Mouse (Mus musculus) retina, postnatal 7 days (tissue): ENCODE measurements around the gene 2410004B18Rik.
"Not testable (repeated sequence)": the region's sequence is repeated elsewhere in the genome, so short reads cannot be mapped to it uniquely, and the experiment has no call there.

Experiments used
- DNase-seq: peaks from one replicate; pipeline ENCODE4 v3.0.0-alpha.2; 2012; ENCODE audit warnings: low read depth, low spot score

Gene 2410004B18Rik

GRCm38 (mm10) chr3:145964473-145964872, 26.7 kb downstream of the 2410004B18Rik start:
- DNase-seq = peak; percentile 25

- not testable (repeated sequence) for DNase-seq
Measured at GRCm38 (mm10) chr3:145965583-145965982, 27.8 kb downstream of the 2410004B18Rik start.

GRCm38 (mm10) chr3:145966806-145967205, 29.0 kb downstream of the 2410004B18Rik start:
- no peak for DNase-seq

- DNase-seq = no peak
Measured at GRCm38 (mm10) chr3:145969031-145969501, 31.3 kb downstream of the 2410004B18Rik start.

GRCm38 (mm10) chr3:145971501-145971900, 33.7 kb downstream of the 2410004B18Rik start:
- no peak for DNase-seq

- no peak for DNase-seq
Measured at GRCm38 (mm10) chr3:145974986-145975385, 37.2 kb downstream of the 2410004B18Rik start.

- DNase-seq = no peak
Measured at GRCm38 (mm10) chr3:145985333-145985925, 47.6 kb downstream of the 2410004B18Rik start.

GRCm38 (mm10) chr3:145986317-145987001, 48.6 kb downstream of the 2410004B18Rik start:
- DNase-seq = no peak

- peak; percentile 43 for DNase-seq
Measured at GRCm38 (mm10) chr3:145987268-145987969, 49.6 kb downstream of the 2410004B18Rik start, which contains the start of gene Syde2. Syde2 (plus strand) TSS chr3:145987870.

- peak; percentile 40 for DNase-seq
Measured at GRCm38 (mm10) chr3:145987970-145988683, 50.3 kb downstream of the 2410004B18Rik start.

GRCm38 (mm10) chr3:145988684-145989575, 51.1 kb downstream of the 2410004B18Rik start:
- DNase-seq = no peak

GRCm38 (mm10) chr3:145989576-145990081, 51.8 kb downstream of the 2410004B18Rik start:
- DNase-seq = no peak

- DNase-seq = no peak
Measured at GRCm38 (mm10) chr3:145991130-145991529, 53.3 kb downstream of the 2410004B18Rik start.

GRCm38 (mm10) chr3:145991976-145992730, 54.3 kb downstream of the 2410004B18Rik start:
- no peak for DNase-seq

- DNase-seq = no peak
Measured at GRCm38 (mm10) chr3:145992796-145993195, 55.0 kb downstream of the 2410004B18Rik start.

GRCm38 (mm10) chr3:145993481-145994201, 55.8 kb downstream of the 2410004B18Rik start:
- DNase-seq = no peak
